Mouse (Mus musculus): ENCODE results near the gene Jag1. TPM values are rescaled to one million over a fixed set of nuclear protein-coding genes. Genes with fewer than 3 reads are reported as not detected.

Jag1 gene
- total RNA-seq, 2 experiments from 2014 or later = 0.41 TPM; not detected in 1

GRCm38 (mm10) chr2:137107203-137107602 lies 9.2 kb downstream of the Jag1 start:
- ATAC-seq (replicated peaks; ENCODE audit: poor library complexity, severe bottlenecking) = no peak

- ATAC-seq (replicated peaks; ENCODE audit: poor library complexity, severe bottlenecking) = no peak
These were observed 15.4 kb downstream of the Jag1 start for GRCm38 (mm10) chr2:137101074-137101473.

- no peak for ATAC-seq (replicated peaks; ENCODE audit: poor library complexity, severe bottlenecking)
These were observed 17.2 kb downstream of the Jag1 start for GRCm38 (mm10) chr2:137099211-137099734.

DNA sequence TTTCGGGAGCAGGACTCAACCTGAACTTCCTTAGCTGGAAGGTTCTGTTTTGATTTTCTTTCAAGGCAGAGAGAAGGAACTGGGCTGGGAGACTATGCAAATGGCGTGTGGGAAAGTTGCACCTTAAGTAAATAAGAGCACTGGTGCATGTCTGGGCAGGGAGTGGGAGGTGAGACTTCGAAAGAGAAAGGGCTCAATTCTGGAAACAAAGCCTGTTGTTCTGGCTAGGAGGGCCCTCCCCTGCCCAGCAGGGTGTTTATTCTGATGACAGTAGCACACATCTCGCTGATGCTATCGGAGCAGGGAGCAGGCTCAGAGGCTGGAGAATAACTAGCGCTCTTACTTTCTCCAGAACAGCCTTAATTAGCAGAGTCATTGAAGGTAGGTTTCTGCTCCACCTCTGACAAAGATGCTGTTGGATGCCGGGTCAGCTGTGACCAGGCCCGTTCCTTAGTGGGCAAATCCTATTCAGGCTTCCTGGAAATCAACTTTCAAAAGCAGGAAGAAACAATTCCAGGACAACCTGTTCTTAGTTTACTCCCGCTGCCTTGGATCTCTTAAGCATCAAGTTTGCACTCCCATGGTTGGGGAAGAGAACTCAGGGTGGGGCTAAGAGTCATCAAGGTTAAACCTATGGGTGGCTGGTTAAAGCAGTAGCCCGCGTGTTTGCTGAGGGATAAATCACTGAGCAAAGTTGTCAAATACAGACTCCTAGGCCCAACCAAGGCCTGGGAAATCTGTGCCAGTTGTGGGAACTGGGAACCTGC lies 18.0 kb downstream of the Jag1 start:
- no peak for ATAC-seq (replicated peaks; ENCODE audit: poor library complexity, severe bottlenecking)

GRCm38 (mm10) chr2:137096981-137097460 lies 19.4 kb downstream of the Jag1 start:
- ATAC-seq (replicated peaks; ENCODE audit: poor library complexity, severe bottlenecking) = no peak

GRCm38 (mm10) chr2:137094301-137094700 lies 22.1 kb downstream of the Jag1 start:
- ATAC-seq (replicated peaks; ENCODE audit: poor library complexity, severe bottlenecking) = no peak

DNA sequence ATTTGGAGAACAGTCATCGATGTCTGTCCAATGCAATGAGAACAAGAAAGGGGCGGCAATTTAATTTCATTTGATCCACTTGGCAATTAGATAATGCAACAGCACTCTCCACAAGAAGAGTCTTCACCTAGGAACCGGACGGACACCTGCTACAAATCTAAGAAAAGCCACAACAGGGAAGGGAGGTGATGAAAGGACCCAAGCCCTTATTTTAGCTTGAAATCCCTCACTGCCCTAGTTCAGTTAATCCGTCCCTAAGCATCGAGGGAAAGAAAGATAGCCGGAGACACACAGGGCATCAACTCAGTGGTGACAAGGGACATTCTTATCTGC lies 23.2 kb downstream of the Jag1 start:
- no peak for ATAC-seq (replicated peaks; ENCODE audit: poor library complexity, severe bottlenecking)

GRCm38 (mm10) chr2:137092523-137093297 lies 23.7 kb downstream of the Jag1 start:
- no peak for ATAC-seq (replicated peaks; ENCODE audit: poor library complexity, severe bottlenecking)

GRCm38 (mm10) chr2:137091766-137092522 lies 24.5 kb downstream of the Jag1 start:
- ATAC-seq (replicated peaks; ENCODE audit: poor library complexity, severe bottlenecking) = no peak

- no peak for ATAC-seq (replicated peaks; ENCODE audit: poor library complexity, severe bottlenecking)
These were observed 28.7 kb downstream of the Jag1 start for GRCm38 (mm10) chr2:137087705-137088104.

GRCm38 (mm10) chr2:137086621-137087395 lies 29.6 kb downstream of the Jag1 start:
- ATAC-seq (replicated peaks; ENCODE audit: poor library complexity, severe bottlenecking) = no peak

DNA sequence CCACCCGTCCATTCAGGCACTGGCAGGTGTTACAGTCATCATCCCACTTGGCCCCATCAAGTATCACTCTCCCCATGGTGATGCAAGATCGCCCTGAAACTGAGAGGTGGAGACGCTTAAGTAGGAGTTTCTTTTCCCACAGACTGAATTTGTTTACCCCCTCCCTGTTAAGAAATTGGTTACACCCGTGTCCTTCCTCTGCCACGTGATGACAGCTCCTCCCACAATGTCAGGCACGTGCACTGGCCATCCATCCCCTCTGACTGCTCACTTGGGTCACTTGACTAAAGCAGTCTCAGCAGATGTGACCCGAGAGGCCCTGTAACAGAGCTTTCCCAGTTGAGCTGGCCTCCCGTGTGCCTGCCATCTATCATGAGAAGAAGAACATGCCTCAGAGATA lies 31.2 kb downstream of the Jag1 start:
- no peak for ATAC-seq (replicated peaks; ENCODE audit: poor library complexity, severe bottlenecking)

GRCm38 (mm10) chr2:137082896-137083620 lies 33.4 kb downstream of the Jag1 start:
- ATAC-seq (replicated peaks; ENCODE audit: poor library complexity, severe bottlenecking) = no peak

GRCm38 (mm10) chr2:137081001-137081400 lies 35.4 kb downstream of the Jag1 start:
- ATAC-seq (replicated peaks; ENCODE audit: poor library complexity, severe bottlenecking) = no peak

DNA sequence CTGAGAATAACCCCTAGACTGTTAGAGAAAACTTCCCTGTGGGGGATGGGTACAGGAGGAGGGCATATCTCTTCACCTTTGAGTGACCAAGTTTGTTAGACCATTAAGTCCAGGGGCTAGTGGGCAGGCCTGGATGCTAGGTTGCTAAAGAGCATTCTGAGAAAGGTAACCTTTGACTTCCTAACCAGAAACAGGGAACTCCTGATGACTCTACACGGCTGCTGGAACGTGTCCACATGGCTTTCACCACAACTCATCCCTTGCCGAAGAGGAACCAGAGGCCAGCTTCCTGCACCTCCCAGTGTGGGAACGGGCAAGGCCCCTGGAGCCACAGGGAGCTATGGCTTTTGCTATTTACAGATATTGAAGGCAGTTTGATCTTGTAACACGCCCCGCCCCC lies 36.0 kb downstream of the Jag1 start:
- peak; percentile 33 for ATAC-seq (replicated peaks; ENCODE audit: poor library complexity, severe bottlenecking)

DNA sequence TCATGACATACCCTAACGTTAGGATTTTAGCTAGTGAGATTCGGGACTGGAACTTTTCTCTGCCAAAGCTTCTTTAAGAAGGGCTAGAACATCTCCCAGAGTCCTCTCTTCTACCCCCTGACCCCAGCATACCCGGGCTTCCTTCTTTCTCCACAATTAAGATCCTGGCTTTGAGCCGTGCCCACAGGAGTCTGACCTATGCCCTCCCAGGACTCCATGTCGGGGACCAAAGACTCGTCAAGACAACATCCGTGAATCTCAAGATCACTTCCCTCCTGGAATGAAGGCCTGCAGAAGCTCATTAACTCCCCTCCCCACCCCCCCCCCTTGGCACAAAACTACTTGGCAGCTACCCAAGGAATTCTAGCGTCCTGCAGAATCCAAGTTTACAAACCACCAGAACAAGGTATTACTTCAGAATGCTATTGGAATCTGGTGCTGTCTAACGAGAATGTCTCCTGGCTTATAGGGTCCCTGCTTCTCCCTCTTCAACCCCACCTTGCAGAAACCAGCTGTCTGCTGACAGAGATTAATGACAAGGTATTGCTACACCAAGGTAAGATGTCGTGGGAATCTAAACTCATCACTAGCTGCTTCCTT lies 36.6 kb downstream of the Jag1 start:
- no peak for ATAC-seq (replicated peaks; ENCODE audit: poor library complexity, severe bottlenecking)

GRCm38 (mm10) chr2:137078771-137079170 lies 37.7 kb downstream of the Jag1 start:
- ATAC-seq (replicated peaks; ENCODE audit: poor library complexity, severe bottlenecking) = no peak

GRCm38 (mm10) chr2:137074313-137074620 lies 42.2 kb downstream of the Jag1 start:
- ATAC-seq (replicated peaks; ENCODE audit: poor library complexity, severe bottlenecking) = no peak

All from granulocyte monocyte progenitor cell, adult 5-6 weeks (primary cell).